Mouse (Mus musculus) megakaryocyte, embryonic 14.5 days (primary cell): ENCODE measurements around the gene Ints1. TPM values are rescaled to one million over a fixed set of nuclear protein-coding genes. Genes with fewer than 3 reads are reported as not detected.

ENCODE experiments used
- H3K27me3 ChIP-seq: replicated peaks from 2 replicates; pipeline ENCODE3; 2012; ENCODE audit warnings: inconsistent platforms
- H3K36me3 ChIP-seq: replicated peaks from 2 replicates; pipeline ENCODE3; 2012; ENCODE audit warnings: low read length, inconsistent platforms, mixed read lengths
- H3K4me1 ChIP-seq: 2 replicates; pipeline ENCODE4 v1.6.1; 2012; ENCODE audit warnings: inconsistent platforms
- H3K4me3 ChIP-seq: replicated peaks from 2 replicates; pipeline ENCODE3; 2012; ENCODE audit warnings: moderate library complexity, mild to moderate bottlenecking, inconsistent platforms
- H3K9me3 ChIP-seq: 2 replicates; pipeline ENCODE4 v1.6.1; 2012; ENCODE audit warnings: inconsistent platforms
- FLI1 ChIP-seq: IDR thresholded peaks from 2 replicates; pipeline ENCODE4 v1.6.1; 2012; ENCODE audit warnings: low read length, inconsistent platforms, mixed read lengths
- GATA1 ChIP-seq: IDR thresholded peaks from 3 replicates; pipeline ENCODE4 v1.6.1; 2012; ENCODE audit warnings: mixed read lengths, low read length, inconsistent platforms, borderline replicate concordance
- polyA plus RNA-seq: library from polyadenylated mRNA; stranded (reverse); fragments of >175 nt; gene quantifications from 2 replicates; pipeline ENCODE4 v1.2.3, GENCODE M21; 2012; ENCODE audit warnings: low replicate concordance; ENCODE audit not compliant: insufficient read depth

Gene Ints1
- polyA plus RNA-seq: 42.9 and 56.6 TPM in 2 replicates

DNA sequence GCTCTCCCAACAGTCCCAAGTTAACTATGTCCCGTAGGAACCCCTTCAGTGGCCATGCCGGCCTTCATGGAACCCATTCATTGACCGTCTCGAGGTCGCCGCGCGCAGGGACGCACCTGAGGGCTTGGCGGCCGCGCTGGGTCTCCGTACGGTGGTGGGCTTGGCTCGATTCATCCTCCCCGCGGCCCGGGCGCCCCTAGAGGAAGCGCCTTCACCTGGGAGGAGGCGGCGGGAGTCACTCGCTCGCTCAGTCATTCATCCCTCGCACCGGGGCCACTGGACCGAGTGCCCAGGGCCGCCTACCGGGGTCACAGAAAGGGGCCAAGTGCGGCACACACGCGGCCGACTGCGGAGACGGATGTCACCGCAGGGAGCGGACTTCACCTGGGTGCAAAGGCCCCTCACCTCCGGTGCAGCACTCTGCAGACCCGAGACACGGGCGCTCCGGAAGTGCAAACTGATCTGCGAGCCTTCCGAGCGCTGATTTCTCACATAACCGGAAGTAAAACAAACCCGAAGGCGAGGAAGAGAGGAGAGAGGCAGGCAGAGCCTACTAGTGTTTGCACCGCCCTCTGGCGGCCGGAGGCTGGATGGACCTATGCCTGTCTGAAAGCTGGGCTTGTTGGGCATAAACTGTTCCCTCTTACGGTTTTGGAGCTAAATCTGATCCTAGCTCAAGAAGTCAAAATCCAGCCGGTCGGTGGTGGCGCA, at the start of gene Ints1:
TSS of gene Ints1 (minus strand) at position 459 of the 711 bp plus-strand sequence.
- H3K9me3 ChIP-seq: no peaks in the 10 kb centered on the region
- H3K36me3 ChIP-seq: peaks cover 38% of the 10 kb centered on the region
- peak; percentile 54; the same call in 1 of the 2 replicates for TF ChIP-seq FLI1
- TF ChIP-seq GATA1: no peak
- H3K4me3 ChIP-seq: peak within 1 kb of the TSS; percentile 97
- H3K4me1 ChIP-seq: peaks cover 60% of the 10 kb centered on the region
- H3K27me3 ChIP-seq: no peaks in the 10 kb centered on the region

DNA sequence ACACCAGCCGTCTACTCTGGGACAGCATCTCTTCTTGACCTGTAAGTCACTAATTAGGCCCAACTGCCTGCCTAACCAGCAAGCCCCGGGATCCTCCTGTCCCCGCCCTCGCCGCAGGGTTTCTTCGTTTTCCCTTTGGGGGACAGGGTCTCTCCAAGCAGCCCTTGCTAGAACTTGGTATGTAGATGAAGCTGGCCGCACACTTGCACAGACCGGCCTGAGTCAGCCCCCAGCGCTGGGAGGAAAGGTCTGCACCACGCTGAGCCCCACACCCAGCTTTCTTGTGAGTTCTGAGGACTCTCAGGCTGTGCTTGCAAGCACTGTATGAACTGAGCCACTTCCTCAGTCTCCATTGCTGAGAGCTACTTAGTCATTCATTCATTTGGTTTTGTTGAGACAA, 49.1 kb upstream of the Ints1 start:
- peaks cover 57% of the 10 kb centered on the region for H3K36me3 ChIP-seq

DNA sequence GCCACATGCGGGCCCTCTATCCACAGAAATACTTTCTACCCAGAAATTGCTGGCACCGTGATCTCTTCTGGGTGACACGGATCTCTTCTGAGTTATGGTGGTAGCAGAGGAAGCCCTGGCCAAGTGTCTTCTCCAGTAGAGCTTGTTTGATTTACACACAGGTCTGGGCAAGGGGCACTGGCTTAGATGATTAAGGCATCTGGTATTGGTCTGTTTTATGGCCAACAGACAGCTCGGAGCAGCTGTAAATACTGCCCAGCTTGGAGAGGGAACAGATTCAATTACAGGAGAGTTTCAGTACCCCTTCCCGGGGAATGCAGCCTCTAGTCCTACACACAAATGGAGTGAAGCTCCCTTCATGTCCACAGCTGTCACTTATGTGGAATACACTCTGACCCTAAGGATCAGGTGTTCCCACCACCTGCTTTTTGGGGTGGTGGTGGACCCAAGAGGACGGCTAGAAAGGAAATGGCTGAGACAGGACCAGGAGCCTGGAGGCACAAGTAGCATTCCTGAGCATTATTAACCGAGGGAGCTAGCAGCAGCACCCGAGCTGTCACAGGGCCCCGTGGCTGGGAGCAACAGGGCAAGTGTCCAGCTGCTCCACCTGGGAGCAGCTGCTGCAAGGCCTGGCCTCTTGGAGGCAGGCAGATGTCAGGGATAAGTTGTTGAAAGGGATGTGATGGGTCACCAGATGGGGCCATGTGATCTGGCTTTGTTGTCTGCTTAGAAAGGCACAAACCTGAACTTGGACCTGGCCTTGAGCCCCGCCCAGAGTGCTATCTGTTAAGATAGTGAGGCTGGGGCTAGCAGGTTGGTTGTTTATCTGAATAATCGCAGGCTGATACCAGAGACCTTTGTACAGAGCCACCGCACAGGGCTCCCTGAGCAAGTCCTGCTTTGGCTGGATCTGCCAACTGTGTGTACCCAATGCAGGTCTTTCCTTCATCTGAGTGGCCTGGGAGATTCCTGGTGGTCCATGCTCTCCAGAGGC, 46.3 kb upstream of the Ints1 start:
- H3K36me3 ChIP-seq: peaks cover 61% of the 10 kb centered on the region
- no peak overlapping the region for H3K4me3 ChIP-seq
- peaks cover 48% of the 10 kb centered on the region for H3K4me1 ChIP-seq
- TF ChIP-seq GATA1 (no peak), FLI1 (no peak)
- no peaks in the 10 kb centered on the region for H3K27me3 ChIP-seq
- no peaks in the 10 kb centered on the region for H3K9me3 ChIP-seq

More for the DNA sequence above, 49.1 kb upstream of the Ints1 start:
- Histone ChIP-seq H3K27me3 (no peaks in the 10 kb centered on the region), H3K9me3 (no peaks in the 10 kb centered on the region), H3K4me1 (peaks cover 35% of the 10 kb centered on the region), H3K4me3 (no peak overlapping the region)
- TF ChIP-seq GATA1: no peak
- TF ChIP-seq FLI1: no peak

DNA sequence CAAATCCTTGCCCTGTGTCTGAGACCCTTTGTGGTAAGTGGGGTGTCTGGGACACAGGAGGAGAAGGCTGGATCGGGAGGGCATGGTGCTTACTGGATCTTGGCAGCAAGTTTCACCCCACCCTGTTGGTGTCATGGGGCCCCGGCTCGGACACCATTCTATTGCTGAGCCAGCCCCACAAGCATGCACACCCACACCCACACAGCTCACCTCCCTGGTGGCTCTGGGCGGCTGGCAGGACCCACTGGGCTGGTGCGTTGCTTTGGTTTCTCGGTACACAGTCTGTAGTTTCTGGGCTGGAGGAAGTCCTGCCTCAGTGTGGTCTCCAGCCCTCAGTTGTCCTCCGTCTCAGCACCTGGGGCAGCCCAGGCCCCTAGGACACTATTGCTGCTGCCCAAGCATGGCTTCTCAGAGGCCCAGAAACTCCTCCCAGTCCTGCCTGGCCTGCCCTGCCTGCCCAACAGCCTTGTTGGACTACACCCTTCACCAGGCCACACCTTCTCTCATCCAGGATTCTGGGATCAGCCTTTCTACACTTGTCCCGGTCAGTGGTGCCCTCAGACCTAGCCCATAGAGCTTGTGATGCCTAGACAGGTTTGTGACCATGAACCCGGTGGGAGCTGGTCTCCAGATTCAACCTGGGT, 44.2 kb upstream of the Ints1 start, which contains the start of gene Tmem184a:
TSS of gene Tmem184a (minus strand) at position 380 of the 644 bp plus-strand sequence.
- no peak within 1 kb of the TSS for H3K4me3 ChIP-seq
- TF ChIP-seq FLI1: no peak
- TF ChIP-seq GATA1: no peak
- peaks cover 52% of the 10 kb centered on the region for H3K4me1 ChIP-seq
- peaks cover 52% of the 10 kb centered on the region for H3K36me3 ChIP-seq
- H3K27me3 ChIP-seq: no peaks in the 10 kb centered on the region
- no peaks in the 10 kb centered on the region for H3K9me3 ChIP-seq

DNA sequence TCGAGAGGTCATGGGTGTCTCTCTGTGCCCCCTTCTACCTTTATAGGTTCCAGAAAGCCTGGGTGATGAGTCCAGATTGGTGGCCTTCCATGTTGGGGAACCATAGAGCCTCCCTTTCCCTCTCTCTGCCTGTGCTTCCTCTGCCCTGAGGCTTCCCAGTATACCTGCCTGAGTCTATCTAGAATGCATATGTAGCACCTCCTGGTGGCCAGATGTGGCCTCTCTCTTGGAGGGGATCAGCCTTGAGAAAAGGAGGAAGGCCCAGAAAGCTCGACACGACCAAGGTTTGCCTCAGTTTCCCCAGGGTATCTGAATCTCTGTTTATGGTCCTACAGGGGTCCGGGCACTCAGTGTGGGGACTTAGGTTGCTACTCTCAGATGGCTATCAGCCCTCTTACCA, 43.3 kb upstream of the Ints1 start:
- no peaks in the 10 kb centered on the region for H3K9me3 ChIP-seq
- H3K36me3 ChIP-seq: peaks cover 44% of the 10 kb centered on the region
- no peak for TF ChIP-seq GATA1
- TF ChIP-seq FLI1: no peak
- H3K4me1 ChIP-seq: peaks cover 56% of the 10 kb centered on the region
- no peaks in the 10 kb centered on the region for H3K27me3 ChIP-seq
- no peak overlapping the region for H3K4me3 ChIP-seq

DNA sequence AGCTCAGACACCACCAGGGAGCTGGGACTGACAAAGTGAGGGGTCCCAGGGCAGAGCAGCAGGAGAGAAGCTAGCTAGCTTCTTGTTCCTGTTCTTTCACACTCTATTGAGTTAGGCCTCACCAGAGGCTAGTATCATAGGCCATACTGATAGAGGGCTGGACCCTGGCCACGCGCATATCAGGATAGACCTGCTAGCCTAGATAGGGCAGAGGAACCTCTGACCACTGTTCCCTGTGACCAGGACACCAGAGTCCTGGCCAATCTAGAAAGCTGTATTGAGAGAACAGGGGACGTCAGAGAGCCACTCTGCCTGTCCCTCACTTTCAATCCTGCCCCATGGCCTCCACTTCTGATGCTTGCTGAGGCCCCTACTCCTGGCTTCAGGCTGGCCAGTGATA, 42.6 kb upstream of the Ints1 start:
- no peak for TF ChIP-seq FLI1
- TF ChIP-seq GATA1: no peak
- H3K4me3 ChIP-seq: peak overlapping the region; percentile 13
- H3K36me3 ChIP-seq: peaks cover 37% of the 10 kb centered on the region
- no peaks in the 10 kb centered on the region for H3K27me3 ChIP-seq
- no peaks in the 10 kb centered on the region for H3K9me3 ChIP-seq
- H3K4me1 ChIP-seq: peaks cover 64% of the 10 kb centered on the region

DNA sequence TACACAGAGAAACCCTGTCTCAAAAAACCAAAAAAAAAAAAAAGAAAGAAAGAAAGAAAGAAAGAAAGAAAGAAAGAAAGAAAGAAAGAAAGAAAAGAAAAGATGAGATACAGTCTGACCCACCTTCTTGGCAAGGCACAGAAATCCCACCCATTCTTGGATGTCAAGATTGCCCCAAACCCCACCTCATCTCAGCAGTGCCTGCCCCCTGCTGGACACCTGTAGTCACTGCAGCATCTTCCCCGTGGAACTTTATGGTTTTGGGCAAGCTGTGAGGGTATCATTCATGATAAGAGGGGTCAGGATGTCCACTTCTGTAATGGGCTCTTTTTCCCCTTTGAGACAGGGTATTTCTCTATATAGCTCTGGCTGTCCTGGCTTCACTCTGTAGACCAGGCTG, 41.8 kb upstream of the Ints1 start:
- Histone ChIP-seq H3K4me3 (no peak overlapping the region), H3K27me3 (no peaks in the 10 kb centered on the region), H3K9me3 (no peaks in the 10 kb centered on the region), H3K36me3 (peaks cover 29% of the 10 kb centered on the region), H3K4me1 (peaks cover 72% of the 10 kb centered on the region)
- no peak for TF ChIP-seq FLI1
- no peak for TF ChIP-seq GATA1

DNA sequence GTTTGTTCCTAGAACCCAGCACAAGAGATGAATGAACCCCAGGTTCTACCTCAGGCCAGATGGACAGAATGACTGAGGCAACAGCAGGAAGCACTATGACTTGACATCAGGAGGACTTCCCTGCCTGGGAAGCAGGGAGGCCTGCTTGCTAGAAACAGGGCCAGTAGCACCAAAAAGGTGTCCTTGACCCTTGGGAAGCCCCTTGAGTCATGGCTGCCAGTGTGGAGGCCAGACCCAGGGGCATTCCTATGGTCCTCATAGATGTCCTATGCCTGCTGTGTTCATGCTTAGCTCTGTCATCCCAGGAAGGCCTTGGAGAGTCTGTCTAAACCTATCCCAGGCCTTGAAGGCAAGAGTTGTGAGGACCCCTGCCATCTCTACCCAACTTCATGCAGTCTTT, 41.0 kb upstream of the Ints1 start:
- H3K36me3 ChIP-seq: peaks cover 21% of the 10 kb centered on the region
- H3K4me3 ChIP-seq: no peak overlapping the region
- TF ChIP-seq FLI1 (no peak), GATA1 (no peak)
- no peaks in the 10 kb centered on the region for H3K27me3 ChIP-seq
- H3K4me1 ChIP-seq: peaks cover 80% of the 10 kb centered on the region
- H3K9me3 ChIP-seq: no peaks in the 10 kb centered on the region

DNA sequence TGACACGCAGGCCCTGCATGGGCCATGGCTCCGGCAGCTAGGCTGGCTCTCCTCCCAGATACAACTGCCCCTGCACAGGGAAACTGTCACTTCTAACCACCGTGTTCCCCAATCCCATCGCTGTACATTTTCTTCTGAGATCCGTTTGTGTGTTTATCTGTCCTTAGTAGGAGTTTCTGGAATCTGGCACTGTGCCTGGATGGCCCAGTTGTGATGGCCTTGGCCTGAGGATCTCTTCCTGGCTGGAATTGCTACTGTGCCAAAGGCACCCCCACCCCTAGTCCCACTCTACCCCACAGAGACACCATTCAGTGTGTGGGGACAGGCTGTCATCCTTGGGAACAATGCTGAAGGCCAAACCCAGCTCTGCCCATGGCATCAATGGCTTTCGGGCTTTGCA, 40.5 kb upstream of the Ints1 start:
- Histone ChIP-seq H3K4me3 (peak overlapping the region; percentile 42), H3K9me3 (no peaks in the 10 kb centered on the region), H3K36me3 (peaks cover 16% of the 10 kb centered on the region), H3K27me3 (no peaks in the 10 kb centered on the region), H3K4me1 (peaks cover 85% of the 10 kb centered on the region)
- TF ChIP-seq FLI1: no peak
- no peak for TF ChIP-seq GATA1

DNA sequence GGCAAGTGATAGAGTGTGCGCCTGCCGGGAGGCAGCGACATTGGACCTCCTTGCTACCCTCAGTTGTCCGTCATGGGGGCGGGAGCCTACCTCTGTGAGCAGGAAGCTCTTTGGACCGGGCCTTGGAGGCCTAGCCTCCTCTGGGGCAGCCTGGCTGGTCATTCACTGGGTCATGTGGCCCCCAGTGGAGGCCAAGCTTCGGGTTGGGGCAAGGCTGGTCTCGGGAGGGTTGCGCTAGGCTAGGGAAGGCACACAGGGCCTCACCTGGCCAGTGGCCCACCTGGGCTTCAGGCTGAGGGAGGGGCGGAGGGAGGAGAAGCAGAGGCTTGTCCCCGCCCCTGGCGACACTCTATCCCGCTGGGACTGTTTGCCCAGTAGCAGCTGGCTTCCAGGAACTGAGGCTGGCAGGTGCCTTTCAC, 38.5 kb upstream of the Ints1 start:
- no peaks in the 10 kb centered on the region for H3K9me3 ChIP-seq
- no peak overlapping the region for H3K4me3 ChIP-seq
- no peak for TF ChIP-seq GATA1
- no peak for TF ChIP-seq FLI1
- H3K36me3 ChIP-seq: no peaks in the 10 kb centered on the region
- no peaks in the 10 kb centered on the region for H3K27me3 ChIP-seq
- H3K4me1 ChIP-seq: peaks cover 88% of the 10 kb centered on the region
